In the genomic region with DNA sequence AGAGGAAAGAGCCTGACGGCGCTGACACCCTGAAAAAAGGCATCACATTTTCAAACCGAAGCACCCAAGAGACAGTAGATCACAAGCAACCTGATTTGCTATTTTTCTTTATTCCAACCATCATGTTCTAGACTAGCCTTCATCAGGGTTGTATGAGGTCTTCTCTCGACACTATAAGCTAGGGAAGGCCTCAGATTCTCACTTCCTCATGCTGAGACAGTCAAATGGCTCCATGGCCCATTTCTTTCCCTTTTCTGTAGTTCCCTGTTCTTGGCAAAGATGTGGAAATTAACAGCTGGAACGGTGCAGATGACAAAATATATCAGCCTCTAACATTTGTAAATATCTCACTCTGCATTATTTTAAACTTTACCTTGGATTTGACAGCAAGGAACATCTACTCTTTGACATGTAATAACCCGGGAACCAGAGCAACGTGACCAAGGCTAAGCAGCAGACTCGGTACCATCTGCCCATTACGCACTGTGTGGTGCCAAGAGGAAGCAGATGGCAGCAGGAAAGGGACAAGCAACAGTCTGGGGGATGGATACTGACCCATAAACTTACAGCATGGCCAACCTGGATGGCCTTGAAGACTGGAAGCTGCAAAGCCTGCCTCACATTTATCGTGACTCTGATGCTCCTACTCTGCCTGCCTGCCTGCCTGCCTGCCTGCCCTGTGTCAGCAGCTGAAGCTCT, we compare ENCODE assay signal across 18 mouse cellular contexts. TPM values are rescaled to one million over a fixed set of nuclear protein-coding genes. Genes with fewer than 3 reads are reported as not detected.
A peak's percentile ranks its signal among the peaks of the same experiment; 100 is the strongest.
DNase-seq lines count a peak whose midpoint lies in the region; ATAC-seq and TF ChIP-seq lines count a peak whose summit lies in the region.
"Had no signal": no experiment of that assay in that cellular context is flagged by ENCODE, and none has a peak within 500 bp of the region (broad histone marks: within the 10 kb centered on the region; RNA-seq: fewer than 3 reads in every experiment).

No protein-coding gene starts in this region.

- no peak for TF ChIP-seq CTCF in left cerebral cortex, adult 2 months (IDR thresholded peaks at IDR 0.05)

- intact Hi-C loops in left cerebral cortex, adult 2 months (cut with DNase I), result no loop called here

- H3K4me3 ChIP-seq in left cerebral cortex, adult 2 months, result no peak overlapping the region
- H3K4me3 ChIP-seq: embryonic facial prominence, embryonic 10.5 days; hindbrain, embryonic 12.5 days; lung, embryonic 15.5 days; midbrain, embryonic 13.5 days had no signal

- DNase-seq in left cerebral cortex, adult 2 months (ENCODE audit: extremely low spot score in 1 of 2, low spot score in 2 of 2), result no peak
- DNase-seq in left cerebral cortex, adult 9 months (ENCODE audit: low spot score in 2 of 2), result no peak
- peak; percentile 97 for DNase-seq in brain, adult 2 months (ENCODE audit: low read depth, low spot score)
- peak; percentile 87 to 90 for DNase-seq in cerebellum, adult 18-20 months
- peak; percentile 85 to 89 for DNase-seq in cerebellum, postnatal 36 days
- DNase-seq in kidney, postnatal 25 days, result no peak
- no peak for DNase-seq in Muller cell, postnatal 12 days (ENCODE audit: inconsistent ontology term)
- DNase-seq: adrenal gland, postnatal 25 days; kidney, postnatal 14 days; right cerebral cortex, adult 18-20 months had no signal

- H3K27ac ChIP-seq in left cerebral cortex, adult 2 months, result peak overlapping the region; percentile 1; the same call in 1 of the 2 replicates
- H3K27ac ChIP-seq: embryonic facial prominence, embryonic 10.5 days; hindbrain, embryonic 12.5 days; lung, embryonic 15.5 days; macrophage; midbrain, embryonic 13.5 days had no signal

- no peak for ATAC-seq in monocyte, adult 5-6 weeks (replicated peaks; ENCODE audit: insufficient number of reproducible peaks, low FRiP score, low TSS enrichment, poor library complexity, severe bottlenecking)
- ATAC-seq: forebrain, embryonic 16.5 days; intestine, embryonic 16.5 days; midbrain, embryonic 13.5 days had no signal

RNA-seq across cellular contexts. Expression of a gene that starts 35.8 kb away (rescaled TPM):
- total RNA-seq in left cerebral cortex, adult 2 months (2021), result 10 to 100 TPM; 43.6 to 46.7 TPM
- 65.7 to 69.4 TPM (median 66.5 TPM) in 3 replicates for total RNA-seq in monocyte, adult 5-6 weeks (2017)

RNA-seq across cellular contexts. Expression of a gene that starts 36.0 kb away (rescaled TPM):
- 100 to 1,000 TPM; 248 to 256 TPM for total RNA-seq in left cerebral cortex, adult 2 months (2021)
- not detected in 3 replicates for total RNA-seq in monocyte, adult 5-6 weeks (2017)

Comparison
In these comparisons a context has a peak if more than half of its experiments do, and no peak if none do; other contexts are left out.
1. DNase-seq: peak in brain, adult 2 months (single experiment), cerebellum, adult 18-20 months (2 of 2) and cerebellum, postnatal 36 days (2 of 2); none in left cerebral cortex, adult 2 months (0 of 2), left cerebral cortex, adult 9 months (0 of 2), kidney, postnatal 25 days (0 of 2) and Muller cell, postnatal 12 days (single experiment).
2. RNA of a gene that starts 36.0 kb away (total RNA-seq): 248 to 256 TPM in left cerebral cortex, adult 2 months; not detected in monocyte, adult 5-6 weeks; every median in the first group is over 100 times any median in the second.